Mouse (Mus musculus): ENCODE data around the gene Dhdds. TPM values are rescaled to one million over a fixed set of nuclear protein-coding genes. Genes with fewer than 3 reads are reported as not detected.

The Dhdds gene
- polyA plus RNA-seq, 1 experiment from 2014 or later, result 52.5 TPM

Other genes starting within 250 kb of the Dhdds start
- gene Arid1a, start 244.1 kb downstream of the Dhdds start, polyA plus RNA-seq (2015; fragmentation: Nextera tagmentation; extraction: Ambion mirVana), result 36.4 and 41.4 TPM in 2 replicates
- gene Rps6ka1, start 113.1 kb downstream of the Dhdds start, polyA plus RNA-seq (2015; fragmentation: Nextera tagmentation; extraction: Ambion mirVana), result 17.6 and 19.2 TPM in 2 replicates
- 1,750 and 1,938 TPM in 2 replicates for gene Hmgn2, start 32.3 kb downstream of the Dhdds start, polyA plus RNA-seq (2015; fragmentation: Nextera tagmentation; extraction: Ambion mirVana)
- gene Lin28a, start 17.9 kb upstream of the Dhdds start, polyA plus RNA-seq (2015; fragmentation: Nextera tagmentation; extraction: Ambion mirVana), result not detected in 2 replicates
- gene Zfp683, start 52.9 kb upstream of the Dhdds start, polyA plus RNA-seq (2015; fragmentation: Nextera tagmentation; extraction: Ambion mirVana), result not detected in 2 replicates
- 1.2 and 1.6 TPM in 2 replicates for gene Crybg2, start 59.9 kb upstream of the Dhdds start, polyA plus RNA-seq (2015; fragmentation: Nextera tagmentation; extraction: Ambion mirVana)
- gene Cd52, start 94.2 kb upstream of the Dhdds start, polyA plus RNA-seq (2015; fragmentation: Nextera tagmentation; extraction: Ambion mirVana), result 0.91 and 1.4 TPM in 2 replicates
- 13.3 and 13.6 TPM in 2 replicates for gene Ubxn11, start 101.7 kb upstream of the Dhdds start, polyA plus RNA-seq (2015; fragmentation: Nextera tagmentation; extraction: Ambion mirVana)
- gene Sh3bgrl3, start 127.9 kb upstream of the Dhdds start, polyA plus RNA-seq (2015; fragmentation: Nextera tagmentation; extraction: Ambion mirVana), result 321 and 354 TPM in 2 replicates
- 20.1 and 21.5 TPM in 2 replicates for gene Cep85, start 186.2 kb upstream of the Dhdds start, polyA plus RNA-seq (2015; fragmentation: Nextera tagmentation; extraction: Ambion mirVana)
- not detected in 2 replicates for gene Gm7534, start 202.1 kb upstream of the Dhdds start, polyA plus RNA-seq (2015; fragmentation: Nextera tagmentation; extraction: Ambion mirVana)
- gene Catsper4, start 226.5 kb upstream of the Dhdds start, polyA plus RNA-seq (2015; fragmentation: Nextera tagmentation; extraction: Ambion mirVana), result not detected in 2 replicates
- gene Cnksr1, start 237.5 kb upstream of the Dhdds start, polyA plus RNA-seq (2015; fragmentation: Nextera tagmentation; extraction: Ambion mirVana), result 0.21 and 0.33 TPM in 2 replicates
- gene E130218I03Rik, start 242.7 kb upstream of the Dhdds start, polyA plus RNA-seq (2015; fragmentation: Nextera tagmentation; extraction: Ambion mirVana), result 0.31 and 0.61 TPM in 2 replicates
- gene Zfp593, start 244.7 kb upstream of the Dhdds start, polyA plus RNA-seq (2015; fragmentation: Nextera tagmentation; extraction: Ambion mirVana), result 17.1 TPM in 2 replicates
- not detected in 2 replicates for gene Gm30191, start 246.0 kb upstream of the Dhdds start, polyA plus RNA-seq (2015; fragmentation: Nextera tagmentation; extraction: Ambion mirVana)